Mouse (Mus musculus): ENCODE results near the gene Fmn2. TPM values are rescaled to one million over a fixed set of nuclear protein-coding genes. Genes with fewer than 3 reads are reported as not detected.

The Fmn2 gene
- polyA plus RNA-seq, 1 experiment from 2014 or later, result 7.6 TPM

GRCm38 (mm10) chr1:174594989-174595388 is 93.4 kb downstream of the Fmn2 start:
- WGBS, result 13% methylated on average over 4 of the region's 4 CpGs
- H3K9me3 ChIP-seq (replicated peaks; ENCODE audit: control insufficient read depth, low read length, poor library complexity, severe bottlenecking), result no peaks in the 10 kb centered on the region
- no peaks in the 10 kb centered on the region for H3K4me1 ChIP-seq (ENCODE audit: control insufficient read depth, insufficient read depth, low read length)
- no peaks in the 10 kb centered on the region for H3K27me3 ChIP-seq (ENCODE audit: control insufficient read depth, insufficient read depth, low read depth, low read length)
- H3K9ac ChIP-seq (ENCODE audit: low read depth, low read length), result no peak overlapping the region
- H3K4me3 ChIP-seq (ENCODE audit: low read depth, low read length), result no peak overlapping the region
- no peaks in the 10 kb centered on the region for H3K36me3 ChIP-seq (ENCODE audit: control insufficient read depth, insufficient read depth, low read length)
- H3K27ac ChIP-seq (ENCODE audit: low read length), result no peak overlapping the region
- peak; percentile 51; the same call in 1 of the 2 replicates for ATAC-seq
- no peak overlapping the region for H3K4me2 ChIP-seq (ENCODE audit: low read length)

GRCm38 (mm10) chr1:174597495-174597894 is 95.9 kb downstream of the Fmn2 start:
- WGBS, result 61% methylated on average over 3 of the region's 3 CpGs
- no peak for ATAC-seq
- Histone ChIP-seq H3K4me1 (ENCODE audit: control insufficient read depth, insufficient read depth, low read length) (no peaks in the 10 kb centered on the region), H3K9me3 (replicated peaks; ENCODE audit: control insufficient read depth, low read length, poor library complexity, severe bottlenecking) (no peaks in the 10 kb centered on the region), H3K4me2 (ENCODE audit: low read length) (no peak overlapping the region), H3K27ac (ENCODE audit: low read length) (no peak overlapping the region), H3K9ac (ENCODE audit: low read depth, low read length) (no peak overlapping the region), H3K27me3 (ENCODE audit: control insufficient read depth, insufficient read depth, low read depth, low read length) (no peaks in the 10 kb centered on the region), H3K4me3 (ENCODE audit: low read depth, low read length) (no peak overlapping the region), H3K36me3 (ENCODE audit: control insufficient read depth, insufficient read depth, low read length) (no peaks in the 10 kb centered on the region)

- no peak for ATAC-seq
- Histone ChIP-seq H3K4me2 (ENCODE audit: low read length) (no peak overlapping the region), H3K27ac (ENCODE audit: low read length) (no peak overlapping the region), H3K27me3 (ENCODE audit: control insufficient read depth, insufficient read depth, low read depth, low read length) (no peaks in the 10 kb centered on the region), H3K36me3 (ENCODE audit: control insufficient read depth, insufficient read depth, low read length) (no peaks in the 10 kb centered on the region), H3K9me3 (replicated peaks; ENCODE audit: control insufficient read depth, low read length, poor library complexity, severe bottlenecking) (no peaks in the 10 kb centered on the region), H3K4me1 (ENCODE audit: control insufficient read depth, insufficient read depth, low read length) (no peaks in the 10 kb centered on the region), H3K4me3 (ENCODE audit: low read depth, low read length) (no peak overlapping the region), H3K9ac (ENCODE audit: low read depth, low read length) (no peak overlapping the region)
- 95% methylated on average over 6 of the region's 6 CpGs for WGBS
These were observed 96.6 kb downstream of the Fmn2 start for GRCm38 (mm10) chr1:174598226-174598625.

- no peak for ATAC-seq
- H3K4me2 ChIP-seq (ENCODE audit: low read length), result no peak overlapping the region
- H3K9ac ChIP-seq (ENCODE audit: low read depth, low read length), result no peak overlapping the region
- no peak overlapping the region for H3K4me3 ChIP-seq (ENCODE audit: low read depth, low read length)
- H3K27ac ChIP-seq (ENCODE audit: low read length), result no peak overlapping the region
- WGBS, result 98% methylated on average over 2 of the region's 2 CpGs
- no peaks in the 10 kb centered on the region for H3K36me3 ChIP-seq (ENCODE audit: control insufficient read depth, insufficient read depth, low read length)
- no peaks in the 10 kb centered on the region for H3K4me1 ChIP-seq (ENCODE audit: control insufficient read depth, insufficient read depth, low read length)
- no peaks in the 10 kb centered on the region for H3K9me3 ChIP-seq (replicated peaks; ENCODE audit: control insufficient read depth, low read length, poor library complexity, severe bottlenecking)
- no peaks in the 10 kb centered on the region for H3K27me3 ChIP-seq (ENCODE audit: control insufficient read depth, insufficient read depth, low read depth, low read length)
These were observed 98.4 kb downstream of the Fmn2 start for GRCm38 (mm10) chr1:174600041-174600440.

GRCm38 (mm10) chr1:174600620-174601019 is 99.0 kb downstream of the Fmn2 start:
- H3K4me2 ChIP-seq (ENCODE audit: low read length), result no peak overlapping the region
- WGBS, result 46% methylated on average over 1 of the region's 1 CpGs
- H3K27me3 ChIP-seq (ENCODE audit: control insufficient read depth, insufficient read depth, low read depth, low read length), result no peaks in the 10 kb centered on the region
- no peak overlapping the region for H3K9ac ChIP-seq (ENCODE audit: low read depth, low read length)
- H3K9me3 ChIP-seq (replicated peaks; ENCODE audit: control insufficient read depth, low read length, poor library complexity, severe bottlenecking), result no peaks in the 10 kb centered on the region
- H3K4me1 ChIP-seq (ENCODE audit: control insufficient read depth, insufficient read depth, low read length), result no peaks in the 10 kb centered on the region
- ATAC-seq, result no peak
- no peaks in the 10 kb centered on the region for H3K36me3 ChIP-seq (ENCODE audit: control insufficient read depth, insufficient read depth, low read length)
- no peak overlapping the region for H3K27ac ChIP-seq (ENCODE audit: low read length)
- no peak overlapping the region for H3K4me3 ChIP-seq (ENCODE audit: low read depth, low read length)

GRCm38 (mm10) chr1:174617368-174617767 is 115.7 kb downstream of the Fmn2 start:
- H3K27me3 ChIP-seq (ENCODE audit: control insufficient read depth, insufficient read depth, low read depth, low read length), result no peaks in the 10 kb centered on the region
- H3K4me3 ChIP-seq (ENCODE audit: low read depth, low read length), result no peak overlapping the region
- H3K36me3 ChIP-seq (ENCODE audit: control insufficient read depth, insufficient read depth, low read length), result peaks cover 4% of the 10 kb centered on the region; the same call in 1 of the 2 replicates
- no peaks in the 10 kb centered on the region for H3K9me3 ChIP-seq (replicated peaks; ENCODE audit: control insufficient read depth, low read length, poor library complexity, severe bottlenecking)
- 81% methylated on average over 4 of the region's 4 CpGs for WGBS
- H3K4me1 ChIP-seq (ENCODE audit: control insufficient read depth, insufficient read depth, low read length), result no peaks in the 10 kb centered on the region
- no peak overlapping the region for H3K27ac ChIP-seq (ENCODE audit: low read length)
- no peak for ATAC-seq
- no peak overlapping the region for H3K4me2 ChIP-seq (ENCODE audit: low read length)
- no peak overlapping the region for H3K9ac ChIP-seq (ENCODE audit: low read depth, low read length)

GRCm38 (mm10) chr1:174621512-174621911 is 119.9 kb downstream of the Fmn2 start:
- H3K36me3 ChIP-seq (ENCODE audit: control insufficient read depth, insufficient read depth, low read length), result no peaks in the 10 kb centered on the region
- no peak overlapping the region for H3K9ac ChIP-seq (ENCODE audit: low read depth, low read length)

GRCm38 (mm10) chr1:174623054-174623453 is 121.4 kb downstream of the Fmn2 start:
- H3K27me3 ChIP-seq (ENCODE audit: control insufficient read depth, insufficient read depth, low read depth, low read length), result no peaks in the 10 kb centered on the region
- ATAC-seq, result no peak
- no peaks in the 10 kb centered on the region for H3K36me3 ChIP-seq (ENCODE audit: control insufficient read depth, insufficient read depth, low read length)
- H3K4me1 ChIP-seq (ENCODE audit: control insufficient read depth, insufficient read depth, low read length), result no peaks in the 10 kb centered on the region
- H3K9ac ChIP-seq (ENCODE audit: low read depth, low read length), result no peak overlapping the region
- no peak overlapping the region for H3K4me3 ChIP-seq (ENCODE audit: low read depth, low read length)
- 60% methylated on average over 3 of the region's 3 CpGs for WGBS
- no peak overlapping the region for H3K4me2 ChIP-seq (ENCODE audit: low read length)
- H3K9me3 ChIP-seq (replicated peaks; ENCODE audit: control insufficient read depth, low read length, poor library complexity, severe bottlenecking), result no peaks in the 10 kb centered on the region
- H3K27ac ChIP-seq (ENCODE audit: low read length), result no peak overlapping the region

More at GRCm38 (mm10) chr1:174621512-174621911, 119.9 kb downstream of the Fmn2 start:
- Histone ChIP-seq H3K4me1 (ENCODE audit: control insufficient read depth, insufficient read depth, low read length) (no peaks in the 10 kb centered on the region), H3K4me3 (ENCODE audit: low read depth, low read length) (no peak overlapping the region), H3K27ac (ENCODE audit: low read length) (no peak overlapping the region), H3K4me2 (ENCODE audit: low read length) (no peak overlapping the region), H3K9me3 (replicated peaks; ENCODE audit: control insufficient read depth, low read length, poor library complexity, severe bottlenecking) (no peaks in the 10 kb centered on the region), H3K27me3 (ENCODE audit: control insufficient read depth, insufficient read depth, low read depth, low read length) (no peaks in the 10 kb centered on the region)
- WGBS, result 65% methylated on average over 1 of the region's 1 CpGs
- no peak for ATAC-seq

- Histone ChIP-seq H3K4me2 (ENCODE audit: low read length) (no peak overlapping the region), H3K9me3 (replicated peaks; ENCODE audit: control insufficient read depth, low read length, poor library complexity, severe bottlenecking) (no peaks in the 10 kb centered on the region), H3K36me3 (ENCODE audit: control insufficient read depth, insufficient read depth, low read length) (peaks cover 2% of the 10 kb centered on the region; the same call in 1 of the 2 replicates), H3K4me1 (ENCODE audit: control insufficient read depth, insufficient read depth, low read length) (no peaks in the 10 kb centered on the region), H3K27ac (ENCODE audit: low read length) (no peak overlapping the region), H3K27me3 (ENCODE audit: control insufficient read depth, insufficient read depth, low read depth, low read length) (no peaks in the 10 kb centered on the region), H3K9ac (ENCODE audit: low read depth, low read length) (no peak overlapping the region), H3K4me3 (ENCODE audit: low read depth, low read length) (no peak overlapping the region)
- ATAC-seq, result no peak
- 40% methylated on average over 1 of the region's 1 CpGs for WGBS
These were observed 128.4 kb downstream of the Fmn2 start for GRCm38 (mm10) chr1:174630074-174630473.
